Mouse (Mus musculus) cerebellum, postnatal 10 days (tissue): ENCODE measurements around the gene Hebp1.

Experiments used
- DNase-seq, 2 experiments: peaks; one replicate each; pipeline ENCODE4 v3.0.0; 2021; ENCODE audit warnings: mixed read lengths in 2 of 2

Hebp1 gene

GRCm38 (mm10) chr6:135112411-135113113 lies 85.3 kb downstream of the Hebp1 start:
- no peak for DNase-seq

- DNase-seq = no peak
Observed at GRCm38 (mm10) chr6:135107014-135107413, 90.8 kb downstream of the Hebp1 start.

GRCm38 (mm10) chr6:135102736-135103303 lies 95.0 kb downstream of the Hebp1 start:
- DNase-seq = no peak

GRCm38 (mm10) chr6:135100787-135101472 lies 96.9 kb downstream of the Hebp1 start:
- no peak for DNase-seq

- no peak for DNase-seq
Observed at GRCm38 (mm10) chr6:135092798-135093470, 104.9 kb downstream of the Hebp1 start.

- DNase-seq = no peak
Observed at GRCm38 (mm10) chr6:135090661-135091060, 107.2 kb downstream of the Hebp1 start.

GRCm38 (mm10) chr6:135089786-135090185 lies 108.0 kb downstream of the Hebp1 start:
- DNase-seq = peak; percentile 37 to 42

GRCm38 (mm10) chr6:135087721-135088451 lies 109.9 kb downstream of the Hebp1 start:
- DNase-seq = peak; percentile 92 to 96
